Mouse (Mus musculus) heart, embryonic 16.5 days (tissue): ENCODE data around the gene Nrip2. TPM values are rescaled to one million over a fixed set of nuclear protein-coding genes. Genes with fewer than 3 reads are reported as not detected.

Experiments used
- ATAC-seq: fragments of 200-750 bp; cut with Nextera tagmentation; replicated peaks from 2 replicates; pipeline ENCODE4 v1.8.0; 2017; ENCODE audit warnings: moderate number of reproducible peaks; ENCODE audit not compliant: insufficient read depth, low FRiP score; ENCODE audit errors: extremely low read depth
- H3K27ac ChIP-seq: fragments of 300-500 bp; sonication (generic); 2 replicates; pipeline ENCODE4 v1.5.1; 2014; ENCODE audit warnings: mild to moderate bottlenecking, low read length, control low read depth, moderate library complexity
- H3K27me3 ChIP-seq: fragments of 300-500 bp; sonication (generic); 2 replicates; pipeline ENCODE4 v1.6.1; 2014; ENCODE audit warnings: low read length, mixed read lengths; ENCODE audit not compliant: control insufficient read depth, insufficient read depth
- H3K36me3 ChIP-seq: fragments of 300-500 bp; sonication (generic); 2 replicates; pipeline ENCODE4 v1.6.1; 2014; ENCODE audit not compliant: control insufficient read depth, insufficient read depth
- H3K4me1 ChIP-seq: fragments of 300-500 bp; sonication (generic); 2 replicates; pipeline ENCODE4 v1.6.1; 2014; ENCODE audit warnings: low read length, mixed read lengths; ENCODE audit not compliant: control insufficient read depth, insufficient read depth
- H3K4me2 ChIP-seq: fragments of 300-500 bp; sonication (generic); 2 replicates; pipeline ENCODE4 v1.6.1; 2014; ENCODE audit warnings: low read depth, mild to moderate bottlenecking, control low read depth, low read length
- H3K4me3 ChIP-seq: fragments of 300-500 bp; sonication (generic); 2 replicates; pipeline ENCODE4 v1.5.1; 2014; ENCODE audit warnings: mild to moderate bottlenecking, control low read depth, low read length
- H3K9ac ChIP-seq: fragments of 300-500 bp; sonication (generic); 2 replicates; pipeline ENCODE4 v1.6.1; 2014; ENCODE audit warnings: low read length, control low read depth
- H3K9me3 ChIP-seq: fragments of 300-500 bp; sonication (generic); replicated peaks from 2 replicates; pipeline ENCODE4 v1.6.1; 2016; ENCODE audit warnings: low read length; ENCODE audit not compliant: control insufficient read depth
- WGBS: fragments of 180-500 bp; shearing (Covaris S2); extraction: QIAGEN DNeasy Blood & Tissue Kit; methylation state at CpG from one replicate; pipeline ENCODE4 v1.1.7; 2014; 5-methylcytosine and 5-hydroxymethylcytosine counted together
- polyA plus RNA-seq: library from polyadenylated mRNA; unstranded; fragments of >200 nt; fragmentation: Nextera tagmentation; extraction: Ambion mirVana; gene quantifications from 2 replicates; pipeline ENCODE4 v1.2.1, GENCODE M21; 2015

Gene Nrip2
- polyA plus RNA-seq, 1 experiment from 2014 or later: 4.1 TPM

DNA sequence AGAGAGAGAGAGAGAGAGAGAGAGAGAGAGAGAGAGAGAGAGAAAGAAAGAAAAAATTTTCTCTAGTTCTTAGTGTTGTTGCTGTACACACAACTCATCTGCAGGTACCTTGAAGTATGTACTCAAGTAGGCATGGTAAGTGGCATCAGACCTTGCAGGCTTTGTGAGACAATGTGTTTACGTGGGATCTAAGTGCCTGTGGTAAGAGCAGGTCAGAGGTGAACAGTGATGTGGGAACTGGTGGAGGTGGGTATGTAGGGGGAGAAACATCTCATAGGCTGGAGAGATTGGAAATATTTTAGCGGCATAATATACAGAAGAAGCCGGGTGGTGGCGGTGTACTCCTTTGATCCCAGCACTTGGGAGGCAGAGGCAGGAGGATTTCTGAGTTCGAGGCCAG lies 28.5 kb downstream of the Nrip2 start:
- no peak for ATAC-seq
- no peak overlapping the region for H3K4me3 ChIP-seq
- no peak overlapping the region for H3K4me2 ChIP-seq
- WGBS: 94% methylated on average over 5 of the region's 5 CpGs
- peaks cover 9% of the 10 kb centered on the region for H3K4me1 ChIP-seq
- peaks cover 36% of the 10 kb centered on the region for H3K36me3 ChIP-seq
- H3K9ac ChIP-seq: no peak overlapping the region
- H3K27ac ChIP-seq: no peak overlapping the region
- no peaks in the 10 kb centered on the region for H3K9me3 ChIP-seq
- no peaks in the 10 kb centered on the region for H3K27me3 ChIP-seq

DNA sequence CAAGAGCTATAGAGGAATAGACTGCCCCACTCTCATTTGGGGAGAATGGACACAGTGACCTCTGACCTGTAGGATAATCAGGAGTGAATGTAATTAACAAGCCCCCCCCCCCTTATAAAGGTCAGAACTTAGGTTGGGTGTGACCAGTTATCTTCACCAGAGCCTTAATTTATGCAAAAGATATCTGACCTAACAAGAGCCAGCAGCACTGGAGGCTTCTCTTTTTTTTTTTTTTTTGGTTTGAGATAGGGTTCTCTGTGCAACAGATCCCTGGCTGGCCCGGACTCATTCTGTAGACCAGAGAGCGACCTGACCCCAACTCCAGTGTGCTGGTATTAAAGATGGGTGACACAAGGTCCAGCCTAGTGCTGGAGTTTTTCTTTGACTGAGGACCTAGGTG lies 30.2 kb downstream of the Nrip2 start:
- 95% methylated on average over 2 of the region's 2 CpGs for WGBS

DNA sequence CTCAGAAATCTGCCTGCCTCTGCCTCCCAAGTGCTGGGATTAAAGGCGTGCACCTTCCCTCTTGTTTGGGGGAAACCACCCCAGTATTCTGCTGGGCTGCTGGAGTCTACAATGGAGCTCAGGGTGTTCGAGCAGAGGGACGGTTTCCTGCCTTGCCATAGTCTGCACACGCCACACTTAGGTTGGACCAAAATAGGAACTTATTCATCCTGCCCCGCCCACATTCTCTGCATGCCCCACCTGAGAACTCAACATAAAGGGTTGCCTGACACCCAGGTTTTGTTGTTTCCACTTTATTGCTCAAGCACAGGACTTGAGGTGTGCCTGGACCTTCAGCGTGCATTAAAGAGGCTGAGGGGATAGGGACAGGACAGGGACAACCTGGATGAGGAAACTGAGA lies 30.7 kb downstream of the Nrip2 start:
- no peak for ATAC-seq
- H3K4me3 ChIP-seq: no peak overlapping the region
- 67% methylated on average over 6 of the region's 6 CpGs for WGBS
- peaks cover 59% of the 10 kb centered on the region for H3K36me3 ChIP-seq
- H3K27ac ChIP-seq: no peak overlapping the region
- H3K4me1 ChIP-seq: peaks cover 12% of the 10 kb centered on the region
- H3K9ac ChIP-seq: no peak overlapping the region
- no peaks in the 10 kb centered on the region for H3K27me3 ChIP-seq
- H3K9me3 ChIP-seq: no peaks in the 10 kb centered on the region
- no peak overlapping the region for H3K4me2 ChIP-seq

More for the DNA sequence above, 30.2 kb downstream of the Nrip2 start:
- H3K36me3 ChIP-seq: peaks cover 53% of the 10 kb centered on the region
- H3K4me3 ChIP-seq: no peak overlapping the region
- H3K9me3 ChIP-seq: no peaks in the 10 kb centered on the region
- H3K27ac ChIP-seq: no peak overlapping the region
- H3K27me3 ChIP-seq: no peaks in the 10 kb centered on the region
- H3K4me2 ChIP-seq: no peak overlapping the region
- H3K9ac ChIP-seq: no peak overlapping the region
- H3K4me1 ChIP-seq: peaks cover 11% of the 10 kb centered on the region
- ATAC-seq: no peak

DNA sequence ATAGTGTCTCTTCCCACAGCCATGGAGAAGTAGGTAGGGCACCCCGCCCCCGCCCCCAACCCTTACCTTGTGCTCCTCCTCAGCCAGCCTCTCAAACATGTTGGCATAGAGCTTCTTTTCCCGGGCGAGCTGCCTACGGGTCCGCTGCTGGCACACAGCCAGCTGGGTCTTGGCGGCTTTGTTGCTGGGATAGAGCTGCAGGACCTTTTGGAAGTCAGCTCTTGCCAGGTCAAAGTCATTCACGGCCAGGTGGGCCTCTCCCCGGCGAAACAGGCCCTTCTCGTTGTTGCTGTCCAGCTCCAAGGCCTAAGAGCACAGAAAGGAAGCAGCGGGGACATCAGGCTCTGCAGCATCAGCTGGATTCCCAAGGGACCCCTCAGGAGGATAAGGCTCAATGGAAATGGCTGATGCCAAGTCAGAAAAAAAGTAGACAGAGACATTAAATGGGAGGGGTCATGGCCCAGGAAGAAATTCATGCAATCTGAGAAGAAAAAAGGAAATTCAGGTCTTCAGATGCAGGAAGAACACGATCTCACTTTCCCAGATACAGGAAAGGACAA lies 33.3 kb downstream of the Nrip2 start:
- Histone ChIP-seq H3K36me3 (peaks cover 73% of the 10 kb centered on the region), H3K9me3 (no peaks in the 10 kb centered on the region), H3K27ac (no peak overlapping the region), H3K9ac (no peak overlapping the region), H3K27me3 (no peaks in the 10 kb centered on the region), H3K4me1 (peaks cover 34% of the 10 kb centered on the region), H3K4me3 (no peak overlapping the region), H3K4me2 (no peak overlapping the region)
- WGBS: 58% methylated on average over 13 of the region's 13 CpGs
- ATAC-seq: no peak

DNA sequence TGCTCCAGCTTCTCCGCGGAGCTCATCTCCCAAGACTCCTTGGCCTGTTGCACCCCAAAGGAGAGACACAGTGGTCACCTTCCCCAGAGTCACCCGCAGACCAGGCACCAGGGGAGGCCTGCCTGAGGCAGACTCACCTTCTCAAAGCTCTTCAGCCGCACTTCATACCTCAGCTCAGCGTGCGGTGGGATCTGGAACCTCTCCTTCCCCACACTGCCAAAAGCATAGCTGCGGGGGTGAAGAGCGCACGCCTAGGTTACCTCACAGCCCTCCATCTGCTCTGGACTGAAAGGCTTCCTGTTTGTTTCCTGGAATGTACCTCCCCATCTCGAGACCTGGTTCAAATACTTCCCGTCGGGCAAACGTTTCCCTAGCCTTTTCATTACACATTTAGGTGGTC lies 34.5 kb downstream of the Nrip2 start:
- 89% methylated on average over 13 of the region's 13 CpGs for WGBS
- Histone ChIP-seq H3K9me3 (no peaks in the 10 kb centered on the region), H3K4me2 (no peak overlapping the region), H3K27me3 (no peaks in the 10 kb centered on the region), H3K9ac (no peak overlapping the region), H3K36me3 (peaks cover 73% of the 10 kb centered on the region), H3K4me1 (peaks cover 34% of the 10 kb centered on the region), H3K4me3 (no peak overlapping the region), H3K27ac (no peak overlapping the region)
- ATAC-seq: no peak

DNA sequence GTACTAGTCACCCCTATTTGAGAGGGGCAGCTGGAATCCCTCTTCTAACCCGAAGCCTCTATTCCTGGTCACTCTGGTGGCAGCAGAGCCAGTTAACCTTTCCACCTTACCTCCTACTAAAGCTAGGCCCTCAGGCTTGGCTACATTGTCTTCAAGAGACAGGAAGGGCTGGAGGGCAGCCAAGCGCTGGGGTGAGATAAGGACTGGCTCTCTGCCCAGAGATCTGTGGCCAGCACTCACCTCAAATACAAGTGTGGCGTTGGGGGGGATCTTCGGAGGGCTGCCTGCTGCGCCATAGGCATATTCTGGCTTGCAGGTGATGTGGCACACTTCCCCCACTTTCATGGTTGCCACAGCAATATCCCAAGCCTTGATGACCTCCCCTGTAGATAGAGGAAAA lies 36.4 kb downstream of the Nrip2 start:
- H3K9ac ChIP-seq: no peak overlapping the region
- H3K4me2 ChIP-seq: peak overlapping the region; percentile 13; the same call in 1 of the 2 replicates
- peaks cover 55% of the 10 kb centered on the region for H3K36me3 ChIP-seq
- H3K4me1 ChIP-seq: peaks cover 39% of the 10 kb centered on the region
- WGBS: 16% methylated on average over 5 of the region's 5 CpGs
- H3K27me3 ChIP-seq: no peaks in the 10 kb centered on the region
- peak; percentile 43 for ATAC-seq
- H3K9me3 ChIP-seq: no peaks in the 10 kb centered on the region
- no peak overlapping the region for H3K4me3 ChIP-seq
- peak overlapping the region; percentile 80 for H3K27ac ChIP-seq

DNA sequence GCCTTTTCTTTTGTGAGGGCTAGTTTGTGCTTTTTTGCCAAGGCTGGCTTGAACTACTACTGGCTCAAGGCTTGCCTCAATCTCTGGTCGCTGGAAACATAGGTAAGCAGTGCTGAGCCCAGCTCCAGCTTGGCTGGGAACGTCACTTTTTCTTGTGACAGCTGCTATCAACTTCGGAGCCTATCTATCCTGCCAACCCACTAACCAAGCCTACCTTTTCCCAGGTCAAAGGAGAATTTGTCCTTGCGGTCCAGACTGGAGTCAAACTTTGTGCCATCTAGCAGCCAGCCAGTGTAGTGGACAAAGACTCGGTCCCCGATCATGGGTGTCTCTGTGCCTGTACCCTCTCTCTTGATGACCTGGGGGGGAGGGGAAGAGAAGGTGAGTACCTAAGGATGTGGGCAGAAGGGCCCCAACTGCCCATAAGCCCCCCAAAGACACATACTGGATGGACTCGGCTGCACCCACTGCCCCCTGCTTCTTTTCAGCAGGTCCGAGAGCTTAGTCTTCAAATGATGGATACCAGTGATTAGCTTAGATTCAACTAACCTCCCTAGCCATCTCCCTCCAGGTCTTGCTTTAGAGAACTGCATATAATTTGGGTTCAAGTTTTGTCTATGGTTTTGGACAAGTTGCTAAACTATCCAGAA lies 37.4 kb downstream of the Nrip2 start:
- Histone ChIP-seq H3K36me3 (peaks cover 48% of the 10 kb centered on the region), H3K4me1 (peaks cover 39% of the 10 kb centered on the region), H3K9ac (no peak overlapping the region; the same call in 1 of the 2 replicates), H3K27me3 (no peaks in the 10 kb centered on the region), H3K9me3 (no peaks in the 10 kb centered on the region), H3K4me3 (peak overlapping the region; percentile 71), H3K4me2 (peak overlapping the region; percentile 88), H3K27ac (no peak overlapping the region)
- ATAC-seq: no peak
- 81% methylated on average over 8 of the region's 8 CpGs for WGBS

DNA sequence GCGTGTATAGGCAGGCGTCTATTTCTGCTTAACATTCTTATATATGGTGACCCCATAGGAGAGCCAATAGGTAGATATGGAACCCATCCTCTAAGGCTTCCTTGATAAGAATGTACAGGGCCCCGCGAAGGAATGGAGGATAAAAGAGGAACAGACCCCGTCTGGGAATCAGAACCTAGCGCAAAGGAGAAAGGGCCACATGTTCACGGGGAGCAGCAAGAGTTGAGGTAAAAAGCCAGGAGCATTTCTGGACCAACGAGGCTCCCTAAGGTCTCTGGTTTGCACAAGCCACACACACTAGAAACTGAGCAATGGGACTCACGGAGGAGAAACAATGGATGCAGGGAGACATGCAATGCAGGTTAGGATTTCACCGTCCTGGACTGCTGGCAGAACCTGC lies 38.2 kb downstream of the Nrip2 start:
- peak overlapping the region; percentile 88 for H3K9ac ChIP-seq
- no peak for ATAC-seq
- peaks cover 37% of the 10 kb centered on the region for H3K4me1 ChIP-seq
- WGBS: 3% methylated on average over 10 of the region's 10 CpGs
- no peaks in the 10 kb centered on the region for H3K27me3 ChIP-seq
- H3K4me3 ChIP-seq: peak overlapping the region; percentile 71
- no peaks in the 10 kb centered on the region for H3K9me3 ChIP-seq
- H3K36me3 ChIP-seq: peaks cover 40% of the 10 kb centered on the region
- peak overlapping the region; percentile 88 for H3K4me2 ChIP-seq
- peak overlapping the region; percentile 93 for H3K27ac ChIP-seq

DNA sequence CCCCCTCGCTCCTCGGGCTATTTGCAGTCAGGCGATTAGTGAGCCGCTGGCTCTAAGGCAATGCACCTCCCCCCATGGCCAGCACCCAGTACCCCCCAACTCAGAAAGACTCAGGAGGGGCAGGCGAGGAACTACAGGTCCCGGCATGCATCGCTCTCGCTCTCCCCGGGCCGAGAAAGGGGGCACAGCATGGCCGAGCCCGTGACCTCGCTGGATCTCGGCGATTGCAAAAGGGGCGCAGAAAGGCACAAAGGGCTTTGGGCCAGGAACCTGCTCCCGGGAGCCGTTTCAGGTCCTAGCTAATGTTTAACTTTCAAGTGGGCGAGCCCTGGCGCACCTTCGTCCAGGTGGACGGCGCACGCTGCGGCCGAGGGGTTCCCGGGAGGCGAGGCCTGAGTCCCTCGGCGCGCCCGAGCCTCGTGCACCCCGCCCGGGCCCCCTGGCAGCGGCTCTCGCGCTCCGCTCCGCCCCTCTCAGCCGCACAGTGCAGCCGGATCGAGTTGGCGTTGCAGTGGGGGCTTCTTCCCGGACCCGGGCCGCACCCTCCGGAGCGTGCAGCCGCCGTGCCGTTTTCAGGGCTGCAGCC lies 38.7 kb downstream of the Nrip2 start:
- Histone ChIP-seq H3K27me3 (no peaks in the 10 kb centered on the region), H3K9ac (peak overlapping the region; percentile 88), H3K27ac (peak overlapping the region; percentile 93), H3K4me2 (peak overlapping the region; percentile 88), H3K9me3 (no peaks in the 10 kb centered on the region), H3K4me1 (peaks cover 31% of the 10 kb centered on the region), H3K4me3 (peak overlapping the region; percentile 71), H3K36me3 (peaks cover 34% of the 10 kb centered on the region)
- WGBS: under 1% methylated on average over 52 of the region's 52 CpGs
- ATAC-seq: peak; percentile 67
